Mouse (Mus musculus) CH12.LX (cell line): ENCODE data around the gene Hoxb7.

ENCODE experiments used
- CHD1 ChIP-seq: IDR thresholded peaks from 2 replicates; pipeline ENCODE4 v1.6.1; 2012; ENCODE audit warnings: low read depth, low read length, improper control_type of control experiment, inconsistent platforms
- CHD2 ChIP-seq: IDR thresholded peaks from 2 replicates; pipeline ENCODE4 v1.6.1; 2011; ENCODE audit warnings: low read length, improper control_type of control experiment
- CTCF ChIP-seq, 2 experiments: IDR thresholded peaks in 1 of 2; conservative IDR thresholded peaks in 1 of 2; 2 replicates each; pipeline ENCODE4 v1.5.1; 2011 to 2012; ENCODE audit warnings: low read depth in 2 of 2, low read length in 2 of 2, improper control_type of control experiment in 1 of 2, inconsistent platforms in 1 of 2, mild to moderate bottlenecking in 1 of 2, moderate library complexity in 1 of 2
- EP300 ChIP-seq: IDR thresholded peaks from 2 replicates; pipeline ENCODE4 v1.6.1; 2011; ENCODE audit warnings: low read length, improper control_type of control experiment
- GABPA ChIP-seq: IDR thresholded peaks from 2 replicates; pipeline ENCODE4 v1.6.1; 2012; ENCODE audit warnings: low read depth, low read length, improper control_type of control experiment, inconsistent platforms; ENCODE audit not compliant: insufficient replicate concordance
- KAT2A ChIP-seq: IDR thresholded peaks from 2 replicates; pipeline ENCODE4 v1.6.1; 2012; ENCODE audit warnings: low read length, improper control_type of control experiment, inconsistent platforms; ENCODE audit not compliant: insufficient replicate concordance
- MAZ ChIP-seq: IDR thresholded peaks from 2 replicates; pipeline ENCODE4 v1.6.1; 2012; ENCODE audit warnings: low read depth, mild to moderate bottlenecking, inconsistent platforms, low read length, improper control_type of control experiment, moderate library complexity
- NELFE ChIP-seq: IDR thresholded peaks from 2 replicates; pipeline ENCODE4 v1.6.1; 2011; ENCODE audit warnings: low read depth, low read length, improper control_type of control experiment
- POLR2A ChIP-seq: IDR thresholded peaks from 2 replicates; pipeline ENCODE4 v1.6.1; 2011; ENCODE audit warnings: low read depth, mild to moderate bottlenecking, improper control_type of control experiment, low read length
- RAD21 ChIP-seq: IDR thresholded peaks from 2 replicates; pipeline ENCODE4 v1.6.1; 2011; ENCODE audit warnings: low read depth, mild to moderate bottlenecking, low read length, improper control_type of control experiment, moderate library complexity
- RCOR1 ChIP-seq: conservative IDR thresholded peaks from 2 replicates; pipeline ENCODE4 v1.6.1; 2012; ENCODE audit warnings: low read depth, mild to moderate bottlenecking, inconsistent platforms, low read length, improper control_type of control experiment
- TCF12 ChIP-seq: IDR thresholded peaks from 2 replicates; pipeline ENCODE4 v1.6.1; 2014; ENCODE audit warnings: low read depth, mild to moderate bottlenecking, inconsistent platforms, low read length, improper control_type of control experiment
- USF1 ChIP-seq: IDR thresholded peaks from 2 replicates; pipeline ENCODE4 v1.6.1; 2014; ENCODE audit warnings: low read depth, mild to moderate bottlenecking, inconsistent platforms, low read length, improper control_type of control experiment
- ZMIZ1 ChIP-seq: IDR thresholded peaks from 2 replicates; pipeline ENCODE4 v1.6.1; 2012; ENCODE audit warnings: low read depth, mild to moderate bottlenecking, inconsistent platforms, low read length, improper control_type of control experiment

- TF ChIP-seq POLR2A (no peak), CTCF (conservative IDR thresholded peaks at IDR 0.05 in 1 of 2, IDR thresholded peaks at IDR 0.05 in 1 of 2; ENCODE audit: low read depth in 2 of 2, low read length in 2 of 2) (no peak), MAZ (no peak), USF1 (no peak), RCOR1 (no peak), TCF12 (no peak), GABPA (no peak), CHD1 (no peak), KAT2A (no peak), ZMIZ1 (no peak), NELFE (no peak), EP300 (no peak), RAD21 (no peak), CHD2 (no peak)
Measured at GRCm38 (mm10) chr11:96306908-96307269, 20.5 kb downstream of the Hoxb7 start.
